Mouse (Mus musculus) kidney, adult 2 months (tissue): ENCODE measurements around the gene Thra. TPM values are rescaled to one million over a fixed set of nuclear protein-coding genes. Genes with fewer than 3 reads are reported as not detected.
A peak's percentile ranks its signal among the peaks of the same experiment; 100 is the strongest.

Source experiments
- DNase-seq: peaks from one replicate; pipeline ENCODE4 v3.0.0; 2021
- H3K27ac ChIP-seq: fragments of 200-500 bp; 2 replicates; pipeline ENCODE4 v1.5.1; 2012; ENCODE audit warnings: low read depth, low read length, control low read depth, inconsistent platforms; ENCODE audit not compliant: insufficient read depth
- H3K27me3 ChIP-seq: fragments of 200-500 bp; replicated peaks from 2 replicates; pipeline ENCODE4 v1.6.1; 2012; ENCODE audit warnings: mild to moderate bottlenecking, moderate library complexity, low read length, inconsistent platforms; ENCODE audit not compliant: control insufficient read depth, insufficient read depth
- H3K36me3 ChIP-seq: fragments of 200-500 bp; 2 replicates; pipeline ENCODE4 v1.6.1; 2012; ENCODE audit warnings: mild to moderate bottlenecking, moderate library complexity, low read length, inconsistent platforms; ENCODE audit not compliant: control insufficient read depth, insufficient read depth
- H3K4me1 ChIP-seq: fragments of 200-500 bp; 2 replicates; pipeline ENCODE4 v1.6.1; 2011; ENCODE audit warnings: low read length; ENCODE audit not compliant: control insufficient read depth, insufficient read depth
- H3K4me3 ChIP-seq: fragments of 200-500 bp; 2 replicates; pipeline ENCODE4 v1.5.1; 2011; ENCODE audit warnings: mild to moderate bottlenecking, low read depth, low read length, control low read depth; ENCODE audit not compliant: insufficient read depth
- CTCF ChIP-seq: fragments of 200-500 bp; conservative IDR thresholded peaks from 2 replicates; pipeline ENCODE4 v1.5.1; 2011; ENCODE audit warnings: low read depth, mild to moderate bottlenecking, control low read depth, low read length, moderate library complexity, mixed read lengths; ENCODE audit not compliant: insufficient read depth, insufficient read length
- POLR2A ChIP-seq: fragments of 200-500 bp; IDR thresholded peaks from one replicate; pipeline ENCODE4 v1.6.1; 2011; ENCODE audit warnings: low read depth, low read length, control low read depth
- WGBS: fragments of 180-500 bp; shearing (Covaris S2); methylation state at CpG from one replicate; pipeline ENCODE4 v1.1.7; 2018; 5-methylcytosine and 5-hydroxymethylcytosine counted together
- polyA plus RNA-seq: library from polyadenylated mRNA; depleted of rRNA; stranded (reverse); fragments of >200 nt; gene quantifications from 2 replicates; pipeline ENCODE4 v1.2.3, GENCODE M21; 2012; rRNA removed

Thra gene
- polyA plus RNA-seq, 1 experiment: 92.7 TPM

GRCm38 (mm10) chr11:98797909-98798308 is 57.5 kb downstream of the Thra start:
- Histone ChIP-seq H3K27me3 (no peaks in the 10 kb centered on the region), H3K36me3 (peaks cover 4% of the 10 kb centered on the region), H3K4me3 (no peak overlapping the region), H3K27ac (no peak overlapping the region), H3K4me1 (peaks cover 12% of the 10 kb centered on the region)
- TF ChIP-seq CTCF (no peak), POLR2A (no peak)
- no peak for DNase-seq
- WGBS: 34% methylated on average over 4 of the region's 4 CpGs

GRCm38 (mm10) chr11:98804605-98805004 is 64.2 kb downstream of the Thra start, which contains the start of gene Casc3:
Gene Casc3, plus strand, starts transcription at chr11:98804905.
- Histone ChIP-seq H3K27me3 (no peaks in the 10 kb centered on the region), H3K4me1 (0 out of 2 replicates have a peak, but pooled peaks cover 3% of the 10 kb centered on the region), H3K27ac (no peak within 1 kb of the TSS), H3K4me3 (no peak within 1 kb of the TSS), H3K36me3 (peaks cover 9% of the 10 kb centered on the region)
- no peak for DNase-seq
- no peak for TF ChIP-seq CTCF
- TF ChIP-seq POLR2A: no peak
- 94% methylated on average over 5 of the region's 5 CpGs for WGBS

GRCm38 (mm10) chr11:98808417-98808816 is 68.0 kb downstream of the Thra start:
- WGBS: 63% methylated on average over 2 of the region's 2 CpGs
- Histone ChIP-seq H3K36me3 (peaks cover 10% of the 10 kb centered on the region), H3K4me3 (no peak overlapping the region), H3K27me3 (no peaks in the 10 kb centered on the region), H3K4me1 (peaks cover 7% of the 10 kb centered on the region; the same call in 1 of the 2 replicates), H3K27ac (0 out of 2 replicates have a peak overlapping the region, but pooled peaks have one; percentile 14)
- TF ChIP-seq POLR2A (no peak), CTCF (no peak)
- no peak for DNase-seq

- peaks cover 7% of the 10 kb centered on the region for H3K36me3 ChIP-seq
- TF ChIP-seq CTCF: no peak
- peak; percentile 74 for TF ChIP-seq POLR2A
Observed at GRCm38 (mm10) chr11:98809457-98810290, 69.2 kb downstream of the Thra start.

GRCm38 (mm10) chr11:98810686-98811085 is 70.2 kb downstream of the Thra start:
- TF ChIP-seq CTCF (no peak), POLR2A (no peak)
- no peak for DNase-seq
- no peak overlapping the region for H3K27ac ChIP-seq
- H3K4me1 ChIP-seq: peaks cover 7% of the 10 kb centered on the region; the same call in 1 of the 2 replicates
- H3K36me3 ChIP-seq: peaks cover 7% of the 10 kb centered on the region
- no peaks in the 10 kb centered on the region for H3K27me3 ChIP-seq
- H3K4me3 ChIP-seq: peak overlapping the region; percentile 75
- WGBS: 49% methylated on average over 7 of the region's 7 CpGs

More at GRCm38 (mm10) chr11:98809457-98810290, 69.2 kb downstream of the Thra start:
- peaks cover 7% of the 10 kb centered on the region; the same call in 1 of the 2 replicates for H3K4me1 ChIP-seq
- H3K27me3 ChIP-seq: no peaks in the 10 kb centered on the region
- H3K4me3 ChIP-seq: peak overlapping the region; percentile 84
- peak overlapping the region; percentile 95 for H3K27ac ChIP-seq
- under 1% methylated on average over 84 of the region's 84 CpGs for WGBS
- peak; percentile 99 for DNase-seq

- no peak for DNase-seq
- no peak for TF ChIP-seq POLR2A
- WGBS: 95% methylated on average over 1 of the region's 1 CpGs
- Histone ChIP-seq H3K36me3 (peaks cover 10% of the 10 kb centered on the region), H3K4me1 (no peaks in the 10 kb centered on the region), H3K4me3 (no peak overlapping the region), H3K27me3 (no peaks in the 10 kb centered on the region), H3K27ac (no peak overlapping the region)
Observed at GRCm38 (mm10) chr11:98816706-98817239, 76.3 kb downstream of the Thra start.

Other genes with a start within 250 kb of the Thra start
- 0.58 and 3.9 TPM in 2 replicates for gene Ikzf3, start 194.6 kb upstream of the Thra start, polyA plus RNA-seq
- 0.26 and 0.34 TPM in 2 replicates for gene Zpbp2, start 189.5 kb upstream of the Thra start, polyA plus RNA-seq
- 57.2 and 60.2 TPM in 2 replicates for gene Ormdl3, start 153.3 kb upstream of the Thra start, polyA plus RNA-seq
- gene Lrrc3c, start 142.3 kb upstream of the Thra start, polyA plus RNA-seq: not detected in 2 replicates
- gene Gm12355, start 115.0 kb upstream of the Thra start, polyA plus RNA-seq: not detected in 2 replicates
- not detected in 2 replicates for gene Gsdma3, start 114.3 kb upstream of the Thra start, polyA plus RNA-seq
- not detected in 2 replicates for gene Gsdma2, start 93.9 kb upstream of the Thra start, polyA plus RNA-seq
- gene Gsdma, start 76.3 kb upstream of the Thra start, polyA plus RNA-seq: not detected in 2 replicates
- gene Psmd3, start 58.1 kb upstream of the Thra start, polyA plus RNA-seq: 307 and 331 TPM in 2 replicates
- not detected in 2 replicates for gene Csf3, start 39.4 kb upstream of the Thra start, polyA plus RNA-seq
- 45.3 and 54.1 TPM in 2 replicates for gene Med24, start 11.2 kb upstream of the Thra start, polyA plus RNA-seq
- 140 and 155 TPM in 2 replicates for gene Nr1d1, start 34.7 kb downstream of the Thra start, polyA plus RNA-seq
- gene Msl1, start 54.9 kb downstream of the Thra start, polyA plus RNA-seq: 23.5 and 24.5 TPM in 2 replicates
- gene Casc3, start 64.3 kb downstream of the Thra start, polyA plus RNA-seq: 21.0 and 24.5 TPM in 2 replicates
- gene Rapgefl1, start 96.1 kb downstream of the Thra start, polyA plus RNA-seq: 4.2 and 4.7 TPM in 2 replicates
- gene Wipf2, start 123.0 kb downstream of the Thra start, polyA plus RNA-seq: 8.7 and 9.9 TPM in 2 replicates
- gene Cdc6, start 167.2 kb downstream of the Thra start, polyA plus RNA-seq: 0.11 and 0.14 TPM in 2 replicates
- 18.0 and 19.6 TPM in 2 replicates for gene Rara, start 187.2 kb downstream of the Thra start, polyA plus RNA-seq
- gene Gjd3, start 242.4 kb downstream of the Thra start, polyA plus RNA-seq: 0.34 and 0.57 TPM in 2 replicates